Mouse (Mus musculus) 3134 (cell line): ENCODE data around the gene Wdr19.
A peak's percentile ranks its signal among the peaks of the same experiment; 100 is the strongest.

Experiments used
- DNase-seq: peaks from one replicate; pipeline ENCODE4 v3.0.0-alpha.2; 2011; ENCODE audit warnings: low spot score; ENCODE audit not compliant: insufficient read length; ENCODE audit errors: extremely low read depth

Wdr19 gene

GRCm38 (mm10) chr5:65199346-65200128, at the start of gene Wdr19:
Gene Wdr19 (plus strand): TSS chr5:65199696.
- peak; percentile 97 for DNase-seq

GRCm38 (mm10) chr5:65149706-65150105, 49.8 kb upstream of the Wdr19 start:
- DNase-seq = no peak

- no peak for DNase-seq
Observed at GRCm38 (mm10) chr5:65150376-65150955, 49.0 kb upstream of the Wdr19 start.

DNA sequence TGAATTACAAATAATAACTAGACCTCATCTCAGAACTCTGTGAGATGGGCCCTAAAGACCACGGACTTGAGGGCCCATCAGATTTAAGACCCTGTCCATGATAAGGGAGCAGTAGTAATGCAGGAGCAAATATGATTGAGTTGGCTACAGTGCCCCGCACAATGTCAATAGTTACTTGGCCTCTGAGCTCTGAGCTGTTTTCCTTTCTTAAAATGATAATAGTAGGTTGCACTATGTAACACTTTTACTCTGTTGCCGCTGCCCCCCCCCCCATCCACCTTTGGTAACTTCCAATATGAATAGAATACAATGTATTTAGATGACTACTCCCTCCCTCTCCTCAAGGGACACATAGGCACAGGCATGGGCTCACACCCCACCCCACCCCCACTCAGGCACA, 48.2 kb upstream of the Wdr19 start:
- DNase-seq = no peak

DNA sequence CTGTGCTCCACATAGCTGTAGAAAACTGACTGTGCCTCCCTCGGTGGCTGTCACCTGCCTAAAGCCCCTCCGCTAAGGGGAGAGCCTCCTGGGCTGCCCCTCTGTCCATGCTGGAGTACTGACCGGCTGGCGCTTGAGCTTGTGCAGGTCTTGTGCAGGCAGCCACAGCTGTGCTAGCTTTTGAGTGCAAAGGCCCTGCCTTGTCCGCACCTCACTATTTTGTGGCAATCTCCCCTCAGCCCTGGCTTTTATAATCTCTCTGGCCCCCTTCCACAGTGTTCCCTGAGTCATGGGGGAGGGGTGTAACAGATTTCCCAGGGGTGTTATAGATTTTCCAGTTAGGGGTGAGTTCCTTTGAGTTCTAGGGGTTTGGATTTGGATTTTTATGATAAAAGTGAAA, 47.7 kb upstream of the Wdr19 start:
- DNase-seq = no peak

- DNase-seq = no peak
Observed at GRCm38 (mm10) chr5:65154287-65154686, 45.2 kb upstream of the Wdr19 start.

DNA sequence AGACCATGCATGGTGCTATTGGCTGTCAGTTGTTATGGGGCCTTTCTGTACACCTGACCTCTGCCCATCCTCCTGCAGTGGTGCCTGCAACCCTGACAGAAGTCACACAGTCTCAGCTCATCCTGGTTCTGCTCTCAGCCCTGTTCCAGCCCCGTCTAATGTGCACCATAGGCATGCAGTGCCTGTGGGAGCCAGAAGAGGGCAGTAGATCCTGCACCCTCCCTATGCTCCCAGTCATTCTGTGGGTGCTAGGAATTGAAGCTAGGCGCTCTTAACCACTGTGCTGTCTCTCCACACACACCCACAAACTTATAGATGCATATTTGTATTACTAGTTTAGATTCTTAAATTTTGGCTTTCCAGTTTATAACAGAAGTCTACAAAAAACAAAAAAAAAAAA, 42.6 kb upstream of the Wdr19 start:
- peak; percentile 15 for DNase-seq

DNA sequence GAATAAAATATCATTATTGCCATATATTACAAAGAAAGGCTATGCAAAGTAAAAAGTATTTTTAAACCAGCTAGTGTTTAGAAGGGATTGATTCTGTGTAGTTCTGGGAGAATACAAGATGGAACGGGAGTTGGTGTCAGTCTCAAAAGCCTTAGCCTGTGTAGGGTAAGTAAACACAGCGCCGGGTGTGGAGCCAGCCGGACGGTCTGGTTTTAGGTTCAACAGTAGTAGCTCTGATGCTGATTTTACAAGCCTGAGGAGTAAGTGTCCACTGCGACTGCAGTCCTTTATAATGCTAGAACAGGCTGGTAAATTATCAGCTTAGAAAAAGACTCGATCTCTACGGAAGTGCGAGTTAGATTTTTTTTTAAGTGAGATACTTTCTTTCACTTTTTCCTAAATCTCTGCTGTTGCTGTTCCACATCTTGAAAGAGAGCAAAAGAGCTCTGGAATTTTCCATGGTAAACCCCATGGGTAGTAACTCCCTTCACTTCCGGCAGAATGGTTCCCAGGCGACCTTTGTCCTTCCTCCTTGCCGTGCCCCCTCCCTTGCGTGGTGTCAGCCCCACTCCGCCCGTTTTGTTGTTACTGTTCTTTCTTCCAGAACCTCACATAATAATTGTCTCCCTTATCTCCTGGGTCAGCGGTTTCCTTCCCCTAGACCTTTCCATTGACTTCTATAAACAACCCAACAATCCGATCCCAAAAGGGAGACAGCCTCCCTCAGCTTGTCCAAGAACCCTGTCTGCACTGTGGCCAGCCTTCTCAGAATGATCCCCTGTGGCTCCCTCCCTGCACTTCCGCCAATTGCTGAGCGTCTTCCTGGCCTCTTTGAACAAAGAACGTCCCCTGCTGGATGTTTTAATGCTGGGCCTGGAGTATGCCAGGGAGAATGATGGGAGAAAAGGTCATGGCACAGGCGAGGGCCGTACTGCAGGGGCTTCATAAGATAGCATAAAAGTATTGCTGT, 41.8 kb upstream of the Wdr19 start:
- no peak for DNase-seq

- no peak for DNase-seq
Observed at GRCm38 (mm10) chr5:65158696-65159305, 40.7 kb upstream of the Wdr19 start.

DNA sequence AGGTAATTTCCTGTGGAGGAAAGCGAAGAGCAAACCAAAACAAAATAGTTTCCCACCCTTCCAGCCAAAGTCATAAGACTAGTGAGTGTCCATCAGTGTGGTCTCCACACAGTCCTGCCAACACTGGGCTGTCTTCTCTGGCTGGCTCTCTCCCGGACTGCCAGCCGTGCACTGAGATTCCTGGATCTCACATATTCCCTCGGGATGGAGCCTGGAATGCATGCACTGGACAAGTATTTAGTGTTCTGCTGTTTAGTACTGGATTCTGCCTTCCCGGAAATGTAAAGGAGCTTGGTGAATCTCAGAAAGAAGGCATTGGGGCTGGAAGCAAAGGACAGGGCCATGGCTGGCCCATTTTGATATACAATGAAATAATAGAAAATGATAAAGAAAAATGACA, 36.5 kb upstream of the Wdr19 start:
- no peak for DNase-seq

DNA sequence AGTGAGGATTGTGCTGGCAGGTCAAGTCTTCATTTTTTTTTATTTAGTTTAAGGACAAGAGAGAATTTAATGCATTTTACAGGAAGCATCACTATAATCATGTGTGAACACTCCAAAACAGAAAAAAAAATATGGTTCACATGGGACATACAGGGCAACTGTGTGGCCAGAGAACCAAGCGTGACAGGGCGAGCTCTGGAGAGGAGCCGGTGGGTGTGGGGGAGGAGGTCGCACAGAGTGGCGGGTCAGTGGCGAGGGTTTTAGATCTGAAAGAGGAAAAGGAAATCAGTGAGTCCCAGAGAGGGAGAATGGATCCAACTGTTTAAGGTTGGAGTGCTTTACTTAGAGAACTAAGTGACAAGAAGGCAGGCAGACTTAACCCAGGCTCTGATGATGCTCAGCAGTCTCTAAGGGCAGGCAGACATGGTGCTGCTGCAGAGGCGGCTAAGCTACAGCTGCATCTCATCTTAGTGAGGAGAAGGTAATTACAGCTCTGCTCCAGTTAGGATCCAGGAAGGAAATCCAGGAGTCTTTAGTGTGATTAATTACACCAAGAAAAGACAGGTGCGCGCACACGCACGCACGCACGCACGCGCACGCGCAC, 35.9 kb upstream of the Wdr19 start:
- DNase-seq = no peak

DNA sequence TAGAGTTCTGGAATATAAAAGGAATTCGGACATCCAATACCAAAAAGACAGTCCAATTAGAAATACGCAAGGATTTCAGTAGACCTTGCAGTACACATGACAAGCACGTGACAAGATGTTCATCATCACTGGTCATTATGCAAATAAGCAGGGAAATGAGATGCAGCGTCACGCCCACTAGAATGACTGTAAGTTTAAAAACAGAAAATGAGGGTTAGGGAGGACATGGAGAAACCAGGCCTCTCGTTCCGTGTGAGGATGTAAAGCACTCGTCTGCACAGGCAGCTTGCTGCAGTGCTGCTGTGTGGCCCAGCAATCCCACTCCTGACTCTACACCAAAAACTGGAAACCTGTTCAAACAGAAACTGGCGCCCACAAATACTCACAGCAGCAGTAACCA, 29.3 kb upstream of the Wdr19 start:
- no peak for DNase-seq

GRCm38 (mm10) chr5:65175035-65175917, 24.2 kb upstream of the Wdr19 start:
- no peak for DNase-seq

DNA sequence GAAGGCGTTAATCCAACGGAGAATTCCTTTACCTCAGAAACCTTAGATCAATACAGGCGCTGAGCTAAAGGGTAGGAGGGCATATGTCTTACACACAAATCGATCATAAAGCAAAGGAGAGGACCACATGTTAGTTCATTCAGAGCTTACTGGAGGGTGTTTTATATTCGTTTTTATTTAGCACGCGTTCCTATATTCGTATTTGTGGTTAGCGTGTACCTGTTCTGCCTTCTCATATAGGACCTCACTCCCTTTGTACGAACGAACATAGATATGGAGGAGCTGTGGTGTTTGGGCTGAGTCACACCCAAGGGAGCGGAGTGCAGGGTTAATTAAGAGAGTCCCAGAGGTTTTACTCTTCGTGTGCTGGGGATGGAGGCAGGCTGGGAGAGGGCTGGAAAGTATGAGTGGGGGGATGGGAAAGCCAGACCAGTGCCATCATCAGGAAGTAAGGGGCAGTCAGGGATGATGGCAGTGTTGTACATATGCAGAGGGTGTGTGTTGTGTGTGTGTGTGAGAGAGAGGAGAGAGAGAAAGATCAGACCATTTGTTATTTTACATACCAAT, 23.5 kb upstream of the Wdr19 start:
- no peak for DNase-seq

- DNase-seq = no peak
Observed at GRCm38 (mm10) chr5:65177026-65177514, 22.4 kb upstream of the Wdr19 start.

DNA sequence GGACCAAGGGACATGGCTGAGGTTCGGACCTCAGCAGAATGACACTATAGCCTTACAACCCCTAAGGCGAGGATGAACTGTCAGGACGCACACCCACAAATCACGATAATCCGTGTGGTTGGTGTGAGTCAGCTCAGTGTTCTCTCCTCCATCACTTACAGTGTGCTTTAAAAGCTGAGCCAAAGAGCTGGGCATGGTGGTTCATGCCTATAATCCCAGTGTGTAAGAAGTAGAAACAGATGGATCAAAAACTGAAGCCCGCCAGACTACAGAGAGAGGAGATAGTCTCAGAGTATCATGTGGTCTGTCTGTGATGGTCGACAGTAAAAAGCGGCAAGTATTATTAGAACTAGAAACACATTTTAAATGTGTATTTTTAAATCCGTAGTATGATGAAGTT, 21.0 kb upstream of the Wdr19 start:
- DNase-seq = no peak

GRCm38 (mm10) chr5:65181160-65181793, 18.2 kb upstream of the Wdr19 start:
- DNase-seq = no peak

DNA sequence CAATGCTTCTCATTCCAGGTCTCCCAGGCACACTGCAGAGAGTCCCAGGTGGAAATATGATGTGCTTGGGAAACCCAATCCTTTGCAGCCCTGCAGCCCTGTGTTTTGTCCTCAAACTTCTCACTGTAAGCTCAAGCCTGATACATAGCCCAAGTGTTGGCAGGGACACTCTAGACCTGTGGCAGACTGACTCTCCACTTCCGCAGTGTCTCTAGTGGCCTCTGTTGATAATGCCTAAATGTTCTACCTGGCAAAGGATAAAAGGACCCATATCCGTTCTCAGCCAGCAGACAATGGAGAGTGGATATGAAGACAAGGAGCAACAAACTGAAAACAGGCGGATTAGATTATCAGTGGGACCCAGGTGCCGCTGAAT, 17.7 kb upstream of the Wdr19 start:
- DNase-seq = no peak

DNA sequence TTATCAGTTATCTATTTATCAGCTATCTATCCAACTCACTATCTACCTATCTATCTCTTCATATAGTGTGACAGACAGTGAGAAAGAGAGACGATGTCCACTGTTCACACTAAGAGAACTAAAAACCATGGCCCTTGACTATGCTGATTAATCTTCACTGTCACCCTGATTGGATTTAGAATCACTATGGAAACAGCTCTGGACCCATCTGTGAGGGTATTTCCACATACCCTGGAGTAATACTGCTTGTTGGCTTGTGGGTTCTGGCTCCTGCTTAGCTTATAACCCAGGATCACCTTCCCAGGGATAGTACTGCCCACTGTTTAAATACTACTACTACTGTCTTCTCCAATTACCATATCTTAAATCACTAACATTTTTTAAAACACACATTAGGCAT, 17.2 kb upstream of the Wdr19 start:
- DNase-seq = no peak
